Mouse (Mus musculus): ENCODE results near the gene Zfp950. TPM values are rescaled to one million over a fixed set of nuclear protein-coding genes. Genes with fewer than 3 reads are reported as not detected.
"Not testable (repeated sequence)": the region's sequence is repeated elsewhere in the genome, so short reads cannot be mapped to it uniquely, and the experiment has no call there.

Gene Zfp950
- 22.9 and 26.4 TPM in 2 replicates for polyA plus RNA-seq (2014; fragmentation: Nextera tagmentation; extraction: Ambion mirVana)

- peaks cover 4% of the 10 kb centered on the region; the same call in 1 of the 2 replicates for H3K4me1 ChIP-seq (replicated peaks; ENCODE audit: control insufficient read depth, insufficient read depth, low read length)
- H3K27me3 ChIP-seq (replicated peaks; ENCODE audit: control insufficient read depth, insufficient read depth, low read length), result no peaks in the 10 kb centered on the region
- ATAC-seq (replicated peaks; ENCODE audit: low FRiP score), result peak; percentile 100
- peak within 1 kb of the TSS; percentile 88 for H3K9ac ChIP-seq (ENCODE audit: low read depth, low read length)
- peak; percentile 76 for DNase-seq (ENCODE audit: low spot score)
- H3K27ac ChIP-seq (ENCODE audit: low read depth, low read length), result 0 out of 2 replicates have a peak within 1 kb of the TSS, but pooled peaks have one; percentile 46
- peak within 1 kb of the TSS; percentile 82 for H3K4me2 ChIP-seq
- WGBS, result 2% methylated on average over 18 of the region's 18 CpGs
- H3K4me3 ChIP-seq (ENCODE audit: low read depth, low read length), result peak within 1 kb of the TSS; percentile 87
- H3K36me3 ChIP-seq (ENCODE audit: control insufficient read depth, insufficient read depth, low read length), result no peaks in the 10 kb centered on the region
- H3K9me3 ChIP-seq (ENCODE audit: control insufficient read depth, low read length), result no peaks in the 10 kb centered on the region
These were observed at the start of gene Zfp950 for GRCm38 (mm10) chr19:61140342-61141206. Zfp950 (minus strand) TSS chr19:61140840.

GRCm38 (mm10) chr19:61183590-61183989, 43.0 kb upstream of the Zfp950 start, which contains the start of gene Gm6020:
Gm6020 (plus strand) TSS chr19:61183890.
- ATAC-seq (replicated peaks; ENCODE audit: low FRiP score); DNase-seq (ENCODE audit: low spot score); H3K27me3 ChIP-seq (replicated peaks; ENCODE audit: control insufficient read depth, insufficient read depth, low read length); H3K27ac ChIP-seq (ENCODE audit: low read depth, low read length); H3K9me3 ChIP-seq (ENCODE audit: control insufficient read depth, low read length); H3K4me3 ChIP-seq (ENCODE audit: low read depth, low read length); H3K9ac ChIP-seq (ENCODE audit: low read depth, low read length); H3K4me2 ChIP-seq; H3K36me3 ChIP-seq (ENCODE audit: control insufficient read depth, insufficient read depth, low read length); H3K4me1 ChIP-seq (replicated peaks; ENCODE audit: control insufficient read depth, insufficient read depth, low read length): not testable (repeated sequence)
- 79% methylated on average over 2 of the region's 2 CpGs for WGBS

GRCm38 (mm10) chr19:61175756-61176324, 35.2 kb upstream of the Zfp950 start, which contains the start of gene Gm7102:
Gm7102 (minus strand) TSS chr19:61176309.
- no peaks in the 10 kb centered on the region for H3K9me3 ChIP-seq (ENCODE audit: control insufficient read depth, low read length)
- H3K4me2 ChIP-seq, result peak within 1 kb of the TSS; percentile 60
- H3K4me1 ChIP-seq (replicated peaks; ENCODE audit: control insufficient read depth, insufficient read depth, low read length), result no peaks in the 10 kb centered on the region
- peak within 1 kb of the TSS; percentile 35 for H3K4me3 ChIP-seq (ENCODE audit: low read depth, low read length)
- 19% methylated on average over 39 of the region's 39 CpGs for WGBS
- no peak within 1 kb of the TSS for H3K27ac ChIP-seq (ENCODE audit: low read depth, low read length)
- ATAC-seq (replicated peaks; ENCODE audit: low FRiP score) (0 out of 2 replicates have a peak, but pooled peaks have one; percentile 29), DNase-seq (ENCODE audit: low spot score) (no peak)
- H3K9ac ChIP-seq (ENCODE audit: low read depth, low read length), result no peak within 1 kb of the TSS
- no peaks in the 10 kb centered on the region; the same call in 1 of the 2 replicates for H3K27me3 ChIP-seq (replicated peaks; ENCODE audit: control insufficient read depth, insufficient read depth, low read length)
- no peaks in the 10 kb centered on the region for H3K36me3 ChIP-seq (ENCODE audit: control insufficient read depth, insufficient read depth, low read length)

- WGBS, result 4% methylated on average over 27 of the region's 27 CpGs
- Histone ChIP-seq H3K27me3 (replicated peaks; ENCODE audit: control insufficient read depth, insufficient read depth, low read length) (no peaks in the 10 kb centered on the region), H3K9me3 (ENCODE audit: control insufficient read depth, low read length) (no peaks in the 10 kb centered on the region), H3K4me3 (ENCODE audit: low read depth, low read length) (peak overlapping the region; percentile 50), H3K4me2 (peak overlapping the region; percentile 71), H3K36me3 (ENCODE audit: control insufficient read depth, insufficient read depth, low read length) (no peaks in the 10 kb centered on the region), H3K9ac (ENCODE audit: low read depth, low read length) (peak overlapping the region; percentile 57), H3K27ac (ENCODE audit: low read depth, low read length) (no peak overlapping the region), H3K4me1 (replicated peaks; ENCODE audit: control insufficient read depth, insufficient read depth, low read length) (no peaks in the 10 kb centered on the region)
- ATAC-seq (replicated peaks; ENCODE audit: low FRiP score), result peak; percentile 77
- peak; percentile 57 for DNase-seq (ENCODE audit: low spot score)
These were observed 11.2 kb upstream of the Zfp950 start for GRCm38 (mm10) chr19:61151701-61152420.

- H3K9ac ChIP-seq (ENCODE audit: low read depth, low read length), result peak overlapping the region; percentile 57
- DNase-seq (ENCODE audit: low spot score) (no peak), ATAC-seq (replicated peaks; ENCODE audit: low FRiP score) (peak; percentile 91)
- no peak overlapping the region for H3K27ac ChIP-seq (ENCODE audit: low read depth, low read length)
- H3K4me2 ChIP-seq, result peak overlapping the region; percentile 71
- H3K4me1 ChIP-seq (replicated peaks; ENCODE audit: control insufficient read depth, insufficient read depth, low read length), result no peaks in the 10 kb centered on the region
- no peaks in the 10 kb centered on the region for H3K9me3 ChIP-seq (ENCODE audit: control insufficient read depth, low read length)
- H3K36me3 ChIP-seq (ENCODE audit: control insufficient read depth, insufficient read depth, low read length), result no peaks in the 10 kb centered on the region
- WGBS, result 9% methylated on average over 8 of the region's 8 CpGs
- H3K27me3 ChIP-seq (replicated peaks; ENCODE audit: control insufficient read depth, insufficient read depth, low read length), result no peaks in the 10 kb centered on the region
- peak overlapping the region; percentile 50 for H3K4me3 ChIP-seq (ENCODE audit: low read depth, low read length)
These were observed 10.7 kb upstream of the Zfp950 start for GRCm38 (mm10) chr19:61151372-61151700.

GRCm38 (mm10) chr19:61141299-61141698, 659 bp upstream of the Zfp950 start:
- peaks cover 4% of the 10 kb centered on the region; the same call in 1 of the 2 replicates for H3K4me1 ChIP-seq (replicated peaks; ENCODE audit: control insufficient read depth, insufficient read depth, low read length)
- no peak for ATAC-seq (replicated peaks; ENCODE audit: low FRiP score)
- 23% methylated on average over 4 of the region's 4 CpGs for WGBS
- peak overlapping the region; percentile 87 for H3K4me3 ChIP-seq (ENCODE audit: low read depth, low read length)
- no peaks in the 10 kb centered on the region for H3K27me3 ChIP-seq (replicated peaks; ENCODE audit: control insufficient read depth, insufficient read depth, low read length)
- H3K9ac ChIP-seq (ENCODE audit: low read depth, low read length), result peak overlapping the region; percentile 88
- DNase-seq (ENCODE audit: low spot score), result no peak
- peak overlapping the region; percentile 82 for H3K4me2 ChIP-seq
- H3K36me3 ChIP-seq (ENCODE audit: control insufficient read depth, insufficient read depth, low read length), result no peaks in the 10 kb centered on the region
- no peak overlapping the region for H3K27ac ChIP-seq (ENCODE audit: low read depth, low read length)
- H3K9me3 ChIP-seq (ENCODE audit: control insufficient read depth, low read length), result no peaks in the 10 kb centered on the region

- Histone ChIP-seq H3K36me3 (ENCODE audit: control insufficient read depth, insufficient read depth, low read length) (no peaks in the 10 kb centered on the region; the same call in 1 of the 2 replicates), H3K4me1 (replicated peaks; ENCODE audit: control insufficient read depth, insufficient read depth, low read length) (peaks cover 4% of the 10 kb centered on the region; the same call in 1 of the 2 replicates), H3K4me3 (ENCODE audit: low read depth, low read length) (no peak overlapping the region), H3K9ac (ENCODE audit: low read depth, low read length) (no peak overlapping the region), H3K27me3 (replicated peaks; ENCODE audit: control insufficient read depth, insufficient read depth, low read length) (no peaks in the 10 kb centered on the region), H3K9me3 (ENCODE audit: control insufficient read depth, low read length) (no peaks in the 10 kb centered on the region), H3K4me2 (no peak overlapping the region), H3K27ac (ENCODE audit: low read depth, low read length) (no peak overlapping the region)
- DNase-seq (ENCODE audit: low spot score) (no peak), ATAC-seq (replicated peaks; ENCODE audit: low FRiP score) (no peak)
These were observed 2.0 kb downstream of the Zfp950 start for GRCm38 (mm10) chr19:61138655-61139054.

- 82% methylated on average over 10 of the region's 10 CpGs for WGBS
- Histone ChIP-seq H3K4me3 (ENCODE audit: low read depth, low read length) (no peak overlapping the region), H3K36me3 (ENCODE audit: control insufficient read depth, insufficient read depth, low read length) (peaks cover 5% of the 10 kb centered on the region; the same call in 1 of the 2 replicates), H3K27ac (ENCODE audit: low read depth, low read length) (no peak overlapping the region), H3K9ac (ENCODE audit: low read depth, low read length) (no peak overlapping the region), H3K4me2 (no peak overlapping the region), H3K4me1 (replicated peaks; ENCODE audit: control insufficient read depth, insufficient read depth, low read length) (no peaks in the 10 kb centered on the region), H3K9me3 (ENCODE audit: control insufficient read depth, low read length) (no peaks in the 10 kb centered on the region), H3K27me3 (replicated peaks; ENCODE audit: control insufficient read depth, insufficient read depth, low read length) (no peaks in the 10 kb centered on the region)
- no peak for DNase-seq (ENCODE audit: low spot score)
- no peak for ATAC-seq (replicated peaks; ENCODE audit: low FRiP score)
These were observed 9.5 kb downstream of the Zfp950 start for GRCm38 (mm10) chr19:61131096-61131495.

All from liver, embryonic 11.5 days (tissue).